Mouse (Mus musculus) T-helper 17 cell (primary cell): ENCODE measurements around the gene Tmem117.

ENCODE experiments used
- in situ Hi-C, 2 experiments: fragments of 300-600 bp; cut with MboI, MseI; formaldehyde crosslinking; loops; 1 replicate in 1 of 2; 2 replicates in 1 of 2; pipeline ENCODE4 v1.15.1; 2025; ENCODE audit warnings: high pct_unique_total_duplicates in 2 of 2

Gene Tmem117

GRCm38 (mm10) chr15:94628830-94629601, at the start of gene Tmem117:
Tmem117 (plus strand) TSS chr15:94629232.
- in situ Hi-C loops = no loop called here

GRCm38 (mm10) chr15:94582000-94582593, 46.9 kb upstream of the Tmem117 start:
- in situ Hi-C loops = no loop called here

- in situ Hi-C loops = no loop called here
Observed at GRCm38 (mm10) chr15:94583153-94583552, 45.9 kb upstream of the Tmem117 start.

GRCm38 (mm10) chr15:94584738-94585137, 44.3 kb upstream of the Tmem117 start:
- in situ Hi-C loops = no loop called here

GRCm38 (mm10) chr15:94587826-94588715, 41.0 kb upstream of the Tmem117 start:
- in situ Hi-C loops = no loop called here

GRCm38 (mm10) chr15:94589219-94590075, 39.6 kb upstream of the Tmem117 start, which contains the start of gene Twf1:
Twf1 (minus strand) TSS chr15:94589889.
- in situ Hi-C loops = no loop called here

- in situ Hi-C loops = no loop called here
Observed at GRCm38 (mm10) chr15:94590083-94590482, 38.9 kb upstream of the Tmem117 start.

- in situ Hi-C loops = no loop called here
Observed at GRCm38 (mm10) chr15:94591356-94591755, 37.7 kb upstream of the Tmem117 start.

GRCm38 (mm10) chr15:94593586-94593985, 35.4 kb upstream of the Tmem117 start:
- in situ Hi-C loops = no loop called here

GRCm38 (mm10) chr15:94600145-94600707, 28.8 kb upstream of the Tmem117 start:
- in situ Hi-C loops = loop anchor here in 1 of 2 experiments (5.0 kb wide), 1 partner anchor 53 kb away; no protein-coding TSS in a partner anchor

- in situ Hi-C loops = loop anchor here in 1 of 2 experiments (5.0 kb wide), 1 partner anchor 54 kb away; no protein-coding TSS in a partner anchor
Observed at GRCm38 (mm10) chr15:94601339-94601738, 27.7 kb upstream of the Tmem117 start.

GRCm38 (mm10) chr15:94602441-94602840, 26.6 kb upstream of the Tmem117 start:
- in situ Hi-C loops = loop anchor here in 1 of 2 experiments (5.0 kb wide), 1 partner anchor 55 kb away; no protein-coding TSS in a partner anchor

GRCm38 (mm10) chr15:94607768-94608167, 21.3 kb upstream of the Tmem117 start:
- in situ Hi-C loops = no loop called here

GRCm38 (mm10) chr15:94616036-94616435, 13.0 kb upstream of the Tmem117 start:
- in situ Hi-C loops = no loop called here

- in situ Hi-C loops = no loop called here
Observed at GRCm38 (mm10) chr15:94620909-94621308, 8.1 kb upstream of the Tmem117 start.

GRCm38 (mm10) chr15:94628463-94628829, 586 bp upstream of the Tmem117 start:
- in situ Hi-C loops = no loop called here

GRCm38 (mm10) chr15:94630553-94630952, 1.5 kb downstream of the Tmem117 start:
- in situ Hi-C loops = no loop called here

GRCm38 (mm10) chr15:94634524-94634923, 5.5 kb downstream of the Tmem117 start:
- in situ Hi-C loops = no loop called here

- in situ Hi-C loops = no loop called here
Observed at GRCm38 (mm10) chr15:94638207-94638606, 9.2 kb downstream of the Tmem117 start.

GRCm38 (mm10) chr15:94639126-94639525, 10.1 kb downstream of the Tmem117 start:
- in situ Hi-C loops = no loop called here
